Mouse (Mus musculus): ENCODE data around the gene Fgl2. TPM values are rescaled to one million over a fixed set of nuclear protein-coding genes. Genes with fewer than 3 reads are reported as not detected.
A peak's percentile ranks its signal among the peaks of the same experiment; 100 is the strongest.

The Fgl2 gene
- total and polyA plus RNA-seq, 3 experiments: 0.41 to 10.4 (median 0.59) TPM

GRCm38 (mm10) chr5:21351678-21352077 is 20.8 kb upstream of the Fgl2 start:
- in situ Hi-C loops (cut with MboI; ENCODE audit: low pct_ligation_motif_present, low pct_unique_long_range_greater_than_20kb, low sequenced_read_pairs): no loop called here
- no peak overlapping the region for H3K4me2 ChIP-seq (ENCODE audit: insufficient read depth, low read depth, poor library complexity, severe bottlenecking)

GRCm38 (mm10) chr5:21358648-21359047 is 13.8 kb upstream of the Fgl2 start:
- dilution Hi-C loops (cut with MboI; ENCODE audit: extremely low pct_ligation_motif_present, extremely low pct_unique_long_range_greater_than_20kb, low sequenced_read_pairs): no loop called here
- H3K4me2 ChIP-seq (ENCODE audit: insufficient read depth, low read depth, poor library complexity, severe bottlenecking): no peak overlapping the region
- no peaks in the 10 kb centered on the region for H3K79me2 ChIP-seq (replicated peaks; ENCODE audit: control insufficient read depth, extremely low read depth, insufficient read depth, poor library complexity, severe bottlenecking)
- H3K4me1 ChIP-seq (ENCODE audit: control insufficient read depth in 1 of 2, insufficient read depth in 2 of 2): peaks cover 4 to 5% of the 10 kb centered on the region in 2 experiments; a peak in 3 of 4 replicates
- in situ Hi-C loops (cut with MboI; ENCODE audit: low pct_ligation_motif_present, low pct_unique_long_range_greater_than_20kb, low sequenced_read_pairs): no loop called here
- no peak overlapping the region for H3K9ac ChIP-seq (ENCODE audit: insufficient read depth, low read depth)
- DNase-seq (ENCODE audit: extremely low read depth): no peak
- no peaks in the 10 kb centered on the region for H3K36me3 ChIP-seq (replicated peaks in 1 of 2; ENCODE audit: control insufficient read depth in 1 of 2, insufficient read depth in 1 of 2, low read length in 1 of 2)
- H3K27ac ChIP-seq (ENCODE audit: insufficient read depth, low read depth): no peak overlapping the region
- H3K9me3 ChIP-seq (replicated peaks; ENCODE audit: low read length): peaks cover 3% of the 10 kb centered on the region
- no peak overlapping the region for H3K4me3 ChIP-seq (replicated peaks in 1 of 3; ENCODE audit: low read depth in 2 of 3, low read length in 2 of 3, poor library complexity in 1 of 3)
- no peaks in the 10 kb centered on the region for H3K27me3 ChIP-seq (replicated peaks)
- TF ChIP-seq IRF4 (IDR thresholded peaks at IDR 0.05; ENCODE audit: low read depth, low read length) (peak; percentile 65), ELF1 (IDR thresholded peaks at IDR 0.05; ENCODE audit: low read depth, low read length) (no peak), SMC3 (IDR thresholded peaks at IDR 0.05; ENCODE audit: low read depth, low read length) (no peak), JUN (IDR thresholded peaks at IDR 0.05; ENCODE audit: insufficient read depth, low read depth, low read length) (peak; percentile 41; the same call in 1 of the 2 replicates), BHLHE40 (IDR thresholded peaks at IDR 0.05; ENCODE audit: low read depth, low read length) (no peak), E2F4 (IDR thresholded peaks at IDR 0.05; ENCODE audit: insufficient replicate concordance, low read depth, low read length) (no peak), EP300 (IDR thresholded peaks at IDR 0.05; ENCODE audit: low read length) (peak; percentile 63; the same call in 1 of the 2 replicates), ZC3H11A (IDR thresholded peaks at IDR 0.05; ENCODE audit: low read depth, low read length) (no peak)

More at GRCm38 (mm10) chr5:21351678-21352077, 20.8 kb upstream of the Fgl2 start:
- TF ChIP-seq NRF1 (IDR thresholded peaks at IDR 0.05; ENCODE audit: low read depth, low read length): no peak
- TF ChIP-seq MYC (IDR thresholded peaks at IDR 0.05; ENCODE audit: low read depth, low read length): no peak
- no peak for TF ChIP-seq MAZ (IDR thresholded peaks at IDR 0.05; ENCODE audit: low read depth, low read length)
- TF ChIP-seq KAT2A (IDR thresholded peaks at IDR 0.05; ENCODE audit: insufficient replicate concordance, low read length): no peak
- no peak for TF ChIP-seq HCFC1 (IDR thresholded peaks at IDR 0.05; ENCODE audit: low read depth, low read length)
- Histone ChIP-seq H3K79me2 (replicated peaks; ENCODE audit: control insufficient read depth, extremely low read depth, insufficient read depth, poor library complexity, severe bottlenecking) (no peaks in the 10 kb centered on the region), H3K9ac (ENCODE audit: insufficient read depth, low read depth) (no peak overlapping the region), H3K4me1 (ENCODE audit: control insufficient read depth in 1 of 2, insufficient read depth in 2 of 2) (peaks cover 4 to 5% of the 10 kb centered on the region in 2 experiments; a peak in 3 of 4 replicates), H3K27me3 (replicated peaks) (no peaks in the 10 kb centered on the region), H3K4me3 (replicated peaks in 1 of 3; ENCODE audit: low read depth in 2 of 3, low read length in 2 of 3, poor library complexity in 1 of 3) (no peak overlapping the region), H3K9me3 (replicated peaks; ENCODE audit: low read length) (no peaks in the 10 kb centered on the region), H3K36me3 (replicated peaks in 1 of 2; ENCODE audit: control insufficient read depth in 1 of 2, insufficient read depth in 1 of 2, low read length in 1 of 2) (no peaks in the 10 kb centered on the region), H3K27ac (ENCODE audit: insufficient read depth, low read depth) (no peak overlapping the region)
- DNase-seq (ENCODE audit: extremely low read depth): no peak
- dilution Hi-C loops (cut with MboI; ENCODE audit: extremely low pct_ligation_motif_present, extremely low pct_unique_long_range_greater_than_20kb, low sequenced_read_pairs): no loop called here

DNA sequence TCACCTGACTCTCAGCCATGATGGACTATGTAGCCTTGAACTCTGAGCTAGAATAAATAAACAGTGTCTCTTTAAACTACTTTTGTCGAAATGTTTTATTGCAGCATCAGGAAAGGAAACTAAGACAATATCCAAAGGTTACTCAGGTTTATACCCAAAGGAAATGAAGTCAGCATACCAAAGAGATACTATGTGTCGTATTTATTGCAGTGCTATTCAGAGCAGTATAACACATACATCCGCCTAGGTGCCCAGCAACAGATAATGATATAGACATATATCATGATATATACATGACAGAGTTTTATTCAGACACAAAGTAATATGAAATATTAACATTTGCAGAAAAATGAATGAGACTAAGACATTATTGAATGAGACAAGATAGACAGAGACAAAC is 9.1 kb upstream of the Fgl2 start:
- Histone ChIP-seq H3K27me3 (replicated peaks) (no peaks in the 10 kb centered on the region), H3K9me3 (replicated peaks; ENCODE audit: low read length) (peaks cover 3% of the 10 kb centered on the region), H3K36me3 (replicated peaks in 1 of 2; ENCODE audit: control insufficient read depth in 1 of 2, insufficient read depth in 1 of 2, low read length in 1 of 2) (no peaks in the 10 kb centered on the region), H3K79me2 (replicated peaks; ENCODE audit: control insufficient read depth, extremely low read depth, insufficient read depth, poor library complexity, severe bottlenecking) (no peaks in the 10 kb centered on the region; the same call in 1 of the 2 replicates), H3K27ac (ENCODE audit: insufficient read depth, low read depth) (no peak overlapping the region), H3K9ac (ENCODE audit: insufficient read depth, low read depth) (no peak overlapping the region), H3K4me1 (ENCODE audit: control insufficient read depth in 1 of 2, insufficient read depth in 2 of 2) (peaks cover 0 to 16% of the 10 kb centered on the region in 2 experiments; a peak in 2 of 4 replicates), H3K4me2 (ENCODE audit: insufficient read depth, low read depth, poor library complexity, severe bottlenecking) (no peak overlapping the region), H3K4me3 (replicated peaks in 1 of 3; ENCODE audit: low read depth in 2 of 3, low read length in 2 of 3, poor library complexity in 1 of 3) (no peak overlapping the region)
- TF ChIP-seq UBTF (IDR thresholded peaks at IDR 0.05; ENCODE audit: low read depth, low read length) (no peak), ZMIZ1 (IDR thresholded peaks at IDR 0.05; ENCODE audit: low read depth, low read length) (no peak), PAX5 (IDR thresholded peaks at IDR 0.05; ENCODE audit: low read length) (no peak), MAX (IDR thresholded peaks at IDR 0.05; ENCODE audit: low read length) (no peak), RAD21 (IDR thresholded peaks at IDR 0.05; ENCODE audit: low read depth, low read length) (no peak), KAT2A (IDR thresholded peaks at IDR 0.05; ENCODE audit: insufficient replicate concordance, low read length) (no peak), JUN (IDR thresholded peaks at IDR 0.05; ENCODE audit: insufficient read depth, low read depth, low read length) (no peak), ETS1 (conservative IDR thresholded peaks at IDR 0.05; ENCODE audit: low read depth, low read length) (no peak), E2F4 (IDR thresholded peaks at IDR 0.05; ENCODE audit: insufficient replicate concordance, low read depth, low read length) (no peak), CTCF (conservative IDR thresholded peaks at IDR 0.05 in 1 of 2, IDR thresholded peaks at IDR 0.05 in 1 of 2; ENCODE audit: low read depth in 2 of 2, low read length in 2 of 2) (no peak), NELFE (IDR thresholded peaks at IDR 0.05; ENCODE audit: low read depth, low read length) (no peak), TCF12 (IDR thresholded peaks at IDR 0.05; ENCODE audit: low read depth, low read length) (no peak), ZNF384 (IDR thresholded peaks at IDR 0.05; ENCODE audit: low read depth, low read length) (no peak), GABPA (IDR thresholded peaks at IDR 0.05; ENCODE audit: insufficient replicate concordance, low read depth, low read length) (no peak), JUND (conservative IDR thresholded peaks at IDR 0.05; ENCODE audit: low read depth, low read length) (no peak), ELF1 (IDR thresholded peaks at IDR 0.05; ENCODE audit: low read depth, low read length) (no peak)
- no peak for DNase-seq (ENCODE audit: extremely low read depth)
- in situ Hi-C loops (cut with MboI; ENCODE audit: low pct_ligation_motif_present, low pct_unique_long_range_greater_than_20kb, low sequenced_read_pairs) (no loop called here), dilution Hi-C loops (cut with MboI; ENCODE audit: extremely low pct_ligation_motif_present, extremely low pct_unique_long_range_greater_than_20kb, low sequenced_read_pairs) (no loop called here)

Measured in CH12.LX (cell line).